Comparison of ENCODE assay signal across 8 mouse cellular contexts in genomic region chr12:83487476-83487991, GRCm38 (mm10). TPM values are rescaled to one million over a fixed set of nuclear protein-coding genes. Genes with fewer than 3 reads are reported as not detected.
DNase-seq lines count a peak whose midpoint lies in the region; ATAC-seq and TF ChIP-seq lines count a peak whose summit lies in the region.

Dpf3 (minus strand) TSS chr12:83487716.

- peak within 1 kb of the TSS; percentile 95 for H3K4me2 ChIP-seq in heart, embryonic 12.5 days
- H3K4me2 ChIP-seq in kidney, postnatal 0 days (ENCODE audit: low read length): peak within 1 kb of the TSS; percentile 99
- H3K4me2 ChIP-seq in liver, embryonic 11.5 days: peak within 1 kb of the TSS; percentile 99
- H3K4me2 ChIP-seq in stomach, embryonic 14.5 days (replicated peaks; ENCODE audit: low read depth, low read length): peak within 1 kb of the TSS; percentile 99

- H3K27ac ChIP-seq in heart, embryonic 12.5 days (ENCODE audit: poor library complexity, severe bottlenecking): peak within 1 kb of the TSS; percentile 89
- peak within 1 kb of the TSS; percentile 67 for H3K27ac ChIP-seq in kidney, postnatal 0 days
- H3K27ac ChIP-seq in liver, embryonic 11.5 days (ENCODE audit: low read depth, low read length): peak within 1 kb of the TSS; percentile 92
- H3K27ac ChIP-seq in stomach, embryonic 14.5 days (ENCODE audit: low read length): peak within 1 kb of the TSS; percentile 8; the same call in 1 of the 2 replicates

- DNase-seq in brain, embryonic 14.5 days (ENCODE audit: low read depth): peak; percentile 98
- DNase-seq in kidney, postnatal 0 days (ENCODE audit: low spot score): peak; percentile 99
- peak; percentile 96 for DNase-seq in liver, embryonic 11.5 days (ENCODE audit: low spot score)
- DNase-seq in naive thymus-derived CD4-positive, alpha-beta T cell, adult 2 months (ENCODE audit: low read depth): peak; percentile 82

- no peak for TF ChIP-seq POLR2A in brain, embryonic 14.5 days (IDR thresholded peaks at IDR 0.05; ENCODE audit: borderline replicate concordance, extremely low read depth, insufficient read depth, insufficient read length, poor library complexity, severe bottlenecking)

- peaks cover 28% of the 10 kb centered on the region for H3K27me3 ChIP-seq in C2C12 (ENCODE audit: control insufficient read depth, insufficient read depth, insufficient read length)
- H3K27me3 ChIP-seq in erythroblast, embryonic 14.5 days (ENCODE audit: control insufficient read depth): peaks cover 48% of the 10 kb centered on the region
- H3K27me3 ChIP-seq in heart, embryonic 12.5 days (replicated peaks): no peaks in the 10 kb centered on the region
- no peaks in the 10 kb centered on the region for H3K27me3 ChIP-seq in kidney, postnatal 0 days (ENCODE audit: insufficient read depth, low read length)
- H3K27me3 ChIP-seq in liver, embryonic 11.5 days (replicated peaks; ENCODE audit: control insufficient read depth, insufficient read depth, low read length): peaks cover 14% of the 10 kb centered on the region
- 0 out of 2 replicates have a peak, but pooled peaks cover 8% of the 10 kb centered on the region for H3K27me3 ChIP-seq in stomach, embryonic 14.5 days (ENCODE audit: control insufficient read depth, insufficient read depth, low read length)

- peak; percentile 96 for ATAC-seq in heart, embryonic 12.5 days (ENCODE audit: insufficient number of reproducible peaks, low FRiP score)
- ATAC-seq in kidney, postnatal 0 days (replicated peaks; ENCODE audit: low FRiP score, low read depth): peak; percentile 96
- peak; percentile 95 for ATAC-seq in liver, embryonic 11.5 days (replicated peaks; ENCODE audit: low FRiP score)
- peak; percentile 97 for ATAC-seq in stomach, embryonic 14.5 days (ENCODE audit: insufficient number of reproducible peaks, insufficient read depth, low FRiP score, low read depth)

- H3K4me1 ChIP-seq in erythroblast, embryonic 14.5 days (ENCODE audit: control insufficient read depth): peaks cover 57% of the 10 kb centered on the region
- peaks cover 24% of the 10 kb centered on the region for H3K4me1 ChIP-seq in heart, embryonic 12.5 days (replicated peaks)
- peaks cover 4% of the 10 kb centered on the region for H3K4me1 ChIP-seq in kidney, postnatal 0 days (replicated peaks; ENCODE audit: insufficient read depth, low read length)
- H3K4me1 ChIP-seq in liver, embryonic 11.5 days (replicated peaks; ENCODE audit: control insufficient read depth, insufficient read depth, low read length): peaks cover 27% of the 10 kb centered on the region
- H3K4me1 ChIP-seq in stomach, embryonic 14.5 days (ENCODE audit: control insufficient read depth, insufficient read depth, low read length): no peaks in the 10 kb centered on the region; the same call in 1 of the 2 replicates

- H3ac ChIP-seq in C2C12 (ENCODE audit: control insufficient read depth, insufficient read length, low read depth): peak within 1 kb of the TSS; percentile 70

- H3K36me3 ChIP-seq in C2C12 (ENCODE audit: control insufficient read depth, insufficient read depth): no peaks in the 10 kb centered on the region
- no peaks in the 10 kb centered on the region; the same call in none of the 2 replicates for H3K36me3 ChIP-seq in erythroblast, embryonic 14.5 days (ENCODE audit: control insufficient read depth)
- no peaks in the 10 kb centered on the region for H3K36me3 ChIP-seq in heart, embryonic 12.5 days
- no peaks in the 10 kb centered on the region for H3K36me3 ChIP-seq in kidney, postnatal 0 days (ENCODE audit: insufficient read depth, low read length)
- H3K36me3 ChIP-seq in liver, embryonic 11.5 days (ENCODE audit: control insufficient read depth, insufficient read depth, low read length): no peaks in the 10 kb centered on the region
- no peaks in the 10 kb centered on the region for H3K36me3 ChIP-seq in stomach, embryonic 14.5 days (ENCODE audit: control insufficient read depth, insufficient read depth, low read length)

- TF ChIP-seq CTCF in C2C12 (IDR thresholded peaks at IDR 0.05; ENCODE audit: control insufficient read depth, insufficient read depth, insufficient read length): no peak
- no peak for TF ChIP-seq CTCF in brain, embryonic 14.5 days (IDR thresholded peaks at IDR 0.05; ENCODE audit: borderline replicate concordance, extremely low read depth, insufficient read depth, insufficient read length)
- TF ChIP-seq CTCF in kidney, postnatal 0 days (IDR thresholded peaks at IDR 0.05; ENCODE audit: low read depth): no peak

- no peaks in the 10 kb centered on the region for H3K79me3 ChIP-seq in C2C12 (ENCODE audit: low read depth)

- peak within 1 kb of the TSS; percentile 93 for H3K9ac ChIP-seq in heart, embryonic 12.5 days
- peak within 1 kb of the TSS; percentile 68 for H3K9ac ChIP-seq in kidney, postnatal 0 days (ENCODE audit: low read depth, low read length)
- peak within 1 kb of the TSS; percentile 84 for H3K9ac ChIP-seq in liver, embryonic 11.5 days (ENCODE audit: low read depth, low read length)
- H3K9ac ChIP-seq in stomach, embryonic 14.5 days (replicated peaks; ENCODE audit: low read depth, low read length): peak within 1 kb of the TSS; percentile 39

- H3K4me3 ChIP-seq in C2C12 (ENCODE audit: insufficient read depth, poor library complexity, severe bottlenecking): peak within 1 kb of the TSS; percentile 41
- peak within 1 kb of the TSS; percentile 86 for H3K4me3 ChIP-seq in erythroblast, embryonic 14.5 days (replicated peaks)
- peak within 1 kb of the TSS; percentile 82 for H3K4me3 ChIP-seq in heart, embryonic 12.5 days
- H3K4me3 ChIP-seq in kidney, postnatal 0 days (replicated peaks; ENCODE audit: low read depth, low read length): peak within 1 kb of the TSS; percentile 53
- H3K4me3 ChIP-seq in liver, embryonic 11.5 days (ENCODE audit: low read depth, low read length): peak within 1 kb of the TSS; percentile 90
- peak within 1 kb of the TSS; percentile 51 for H3K4me3 ChIP-seq in stomach, embryonic 14.5 days (ENCODE audit: low read depth, low read length)

- WGBS in heart, embryonic 12.5 days: under 1% methylated on average over 31 of the region's 31 CpGs
- WGBS in kidney, postnatal 0 days: under 1% methylated on average over 31 of the region's 31 CpGs
- under 1% methylated on average over 31 of the region's 31 CpGs for WGBS in liver, embryonic 11.5 days
- WGBS in stomach, embryonic 14.5 days: under 1% methylated on average over 31 of the region's 31 CpGs

- H3K9me3 ChIP-seq in erythroblast, embryonic 14.5 days (ENCODE audit: control insufficient read depth, low read length): peaks cover 10% of the 10 kb centered on the region
- no peaks in the 10 kb centered on the region; the same call in 1 of the 2 replicates for H3K9me3 ChIP-seq in heart, embryonic 12.5 days (replicated peaks)
- no peaks in the 10 kb centered on the region for H3K9me3 ChIP-seq in kidney, postnatal 0 days (replicated peaks; ENCODE audit: low read length)
- H3K9me3 ChIP-seq in liver, embryonic 11.5 days (ENCODE audit: control insufficient read depth, low read length): no peaks in the 10 kb centered on the region
- no peaks in the 10 kb centered on the region for H3K9me3 ChIP-seq in stomach, embryonic 14.5 days (ENCODE audit: control insufficient read depth, low read depth, low read length)

- no peaks in the 10 kb centered on the region for H3K79me2 ChIP-seq in C2C12 (ENCODE audit: control insufficient read depth, insufficient read depth)

TF ChIP-seq in C2C12, 6 proteins besides CTCF, POLR2A, EP300 and RAD21:
- TF ChIP-seq MYOD1 (IDR thresholded peaks at IDR 0.05; ENCODE audit: control insufficient read depth, insufficient read length, low read depth): no peak
- TF ChIP-seq MAX (IDR thresholded peaks at IDR 0.05): peak; percentile 23
- no peak for TF ChIP-seq FOSL1 (IDR thresholded peaks at IDR 0.05; ENCODE audit: insufficient read depth, low read length, poor library complexity, severe bottlenecking)

RNA-seq across cellular contexts. Expression of gene Dpf3, which starts in this region (rescaled TPM):
- polyA plus RNA-seq in C2C12 (2012; fragmentation: generic; extraction: Trizol): 0.25 TPM
- polyA plus RNA-seq in brain, embryonic 14.5 days (2012; rRNA removed): 8.8 and 20.9 TPM in 2 replicates
- 1.9 and 2.2 TPM in 2 replicates for polyA plus RNA-seq in erythroblast, embryonic 14.5 days (2012)
- 27.1 and 31.2 TPM in 2 replicates for polyA plus RNA-seq in heart, embryonic 12.5 days (2016; fragmentation: Nextera tagmentation; extraction: Ambion mirVana)
- polyA plus RNA-seq in kidney, postnatal 0 days (2015; fragmentation: Nextera tagmentation; extraction: Ambion mirVana): 7.8 and 9.3 TPM in 2 replicates
- 13.0 and 14.6 TPM in 2 replicates for polyA plus RNA-seq in liver, embryonic 11.5 days (2014; fragmentation: Nextera tagmentation; extraction: Ambion mirVana)
- 4.1 and 6.4 TPM in 2 replicates for polyA plus RNA-seq in stomach, embryonic 14.5 days (2014; fragmentation: Nextera tagmentation; extraction: Ambion mirVana)

Comparison
In these comparisons a context has a peak if more than half of its experiments do, and no peak if none do; other contexts are left out.
1. Peak in every context shown above with its lines: DNase-seq, ATAC-seq, H3K4me3 ChIP-seq and H3K27ac ChIP-seq.
2. H3K27ac ChIP-seq: peak in every context shown above with its lines; median percentile 92 in liver, embryonic 11.5 days; 89 in heart, embryonic 12.5 days; 67 in kidney, postnatal 0 days; 8 in stomach, embryonic 14.5 days.
3. H3K9ac ChIP-seq: peak in every context shown above with its lines; median percentile 93 in heart, embryonic 12.5 days; 84 in liver, embryonic 11.5 days; 68 in kidney, postnatal 0 days; 39 in stomach, embryonic 14.5 days.